Mouse (Mus musculus): ENCODE results near the gene Arhgap44. TPM values are rescaled to one million over a fixed set of nuclear protein-coding genes. Genes with fewer than 3 reads are reported as not detected.

The Arhgap44 gene
- polyA plus RNA-seq, 1 experiment from 2014 or later: 6.3 TPM

GRCm38 (mm10) chr11:65096866-65097265 is 65.9 kb downstream of the Arhgap44 start:
- H3K36me3 ChIP-seq (ENCODE audit: insufficient read depth, low read length): no peaks in the 10 kb centered on the region
- H3K4me3 ChIP-seq (replicated peaks; ENCODE audit: low read depth, low read length): no peak overlapping the region
- H3K27me3 ChIP-seq (ENCODE audit: insufficient read depth, low read length): no peaks in the 10 kb centered on the region
- no peak overlapping the region for H3K27ac ChIP-seq
- no peaks in the 10 kb centered on the region for H3K9me3 ChIP-seq (replicated peaks; ENCODE audit: low read length)
- DNase-seq (ENCODE audit: low spot score): no peak
- no peaks in the 10 kb centered on the region for H3K4me1 ChIP-seq (replicated peaks; ENCODE audit: insufficient read depth, low read length)
- no peak overlapping the region for H3K9ac ChIP-seq (ENCODE audit: low read depth, low read length)
- H3K4me2 ChIP-seq (ENCODE audit: low read length): no peak overlapping the region
- ATAC-seq (replicated peaks; ENCODE audit: low FRiP score, low read depth): no peak
- WGBS: 86% methylated on average over 5 of the region's 5 CpGs
- no peak for TF ChIP-seq CTCF (IDR thresholded peaks at IDR 0.05; ENCODE audit: low read depth)

- H3K27me3 ChIP-seq (ENCODE audit: insufficient read depth, low read length): no peaks in the 10 kb centered on the region
- no peak for TF ChIP-seq CTCF (IDR thresholded peaks at IDR 0.05; ENCODE audit: low read depth)
- DNase-seq (ENCODE audit: low spot score) (no peak), ATAC-seq (replicated peaks; ENCODE audit: low FRiP score, low read depth) (no peak)
- 84% methylated on average over 8 of the region's 8 CpGs for WGBS
- H3K9me3 ChIP-seq (replicated peaks; ENCODE audit: low read length): no peaks in the 10 kb centered on the region
- H3K36me3 ChIP-seq (ENCODE audit: insufficient read depth, low read length): no peaks in the 10 kb centered on the region
- H3K4me1 ChIP-seq (replicated peaks; ENCODE audit: insufficient read depth, low read length): no peaks in the 10 kb centered on the region
- H3K27ac ChIP-seq: no peak overlapping the region
- no peak overlapping the region for H3K9ac ChIP-seq (ENCODE audit: low read depth, low read length)
- H3K4me2 ChIP-seq (ENCODE audit: low read length): no peak overlapping the region
- no peak overlapping the region for H3K4me3 ChIP-seq (replicated peaks; ENCODE audit: low read depth, low read length)
Observed at GRCm38 (mm10) chr11:65092851-65093250, 69.9 kb downstream of the Arhgap44 start.

GRCm38 (mm10) chr11:65090386-65090785 is 72.4 kb downstream of the Arhgap44 start:
- H3K36me3 ChIP-seq (ENCODE audit: insufficient read depth, low read length): no peaks in the 10 kb centered on the region
- H3K27ac ChIP-seq: no peak overlapping the region
- H3K9me3 ChIP-seq (replicated peaks; ENCODE audit: low read length): no peaks in the 10 kb centered on the region
- H3K4me1 ChIP-seq (replicated peaks; ENCODE audit: insufficient read depth, low read length): no peaks in the 10 kb centered on the region
- H3K27me3 ChIP-seq (ENCODE audit: insufficient read depth, low read length): no peaks in the 10 kb centered on the region
- no peak overlapping the region for H3K9ac ChIP-seq (ENCODE audit: low read depth, low read length)
- TF ChIP-seq CTCF (IDR thresholded peaks at IDR 0.05; ENCODE audit: low read depth): no peak
- no peak overlapping the region for H3K4me3 ChIP-seq (replicated peaks; ENCODE audit: low read depth, low read length)
- no peak for ATAC-seq (replicated peaks; ENCODE audit: low FRiP score, low read depth)
- H3K4me2 ChIP-seq (ENCODE audit: low read length): no peak overlapping the region
- no peak for DNase-seq (ENCODE audit: low spot score)
- 92% methylated on average over 6 of the region's 6 CpGs for WGBS

GRCm38 (mm10) chr11:65089982-65090381 is 72.8 kb downstream of the Arhgap44 start:
- no peaks in the 10 kb centered on the region for H3K27me3 ChIP-seq (ENCODE audit: insufficient read depth, low read length)
- DNase-seq (ENCODE audit: low spot score) (no peak), ATAC-seq (replicated peaks; ENCODE audit: low FRiP score, low read depth) (no peak)
- H3K27ac ChIP-seq: no peak overlapping the region
- H3K4me3 ChIP-seq (replicated peaks; ENCODE audit: low read depth, low read length): no peak overlapping the region
- no peak overlapping the region for H3K9ac ChIP-seq (ENCODE audit: low read depth, low read length)
- H3K4me1 ChIP-seq (replicated peaks; ENCODE audit: insufficient read depth, low read length): no peaks in the 10 kb centered on the region
- no peaks in the 10 kb centered on the region for H3K36me3 ChIP-seq (ENCODE audit: insufficient read depth, low read length)
- no peak overlapping the region for H3K4me2 ChIP-seq (ENCODE audit: low read length)
- H3K9me3 ChIP-seq (replicated peaks; ENCODE audit: low read length): no peaks in the 10 kb centered on the region
- no peak for TF ChIP-seq CTCF (IDR thresholded peaks at IDR 0.05; ENCODE audit: low read depth)
- WGBS: 85% methylated on average over 3 of the region's 3 CpGs

GRCm38 (mm10) chr11:65089282-65089681 is 73.5 kb downstream of the Arhgap44 start:
- Histone ChIP-seq H3K36me3 (ENCODE audit: insufficient read depth, low read length) (no peaks in the 10 kb centered on the region), H3K9ac (ENCODE audit: low read depth, low read length) (no peak overlapping the region), H3K9me3 (replicated peaks; ENCODE audit: low read length) (no peaks in the 10 kb centered on the region), H3K4me2 (ENCODE audit: low read length) (no peak overlapping the region), H3K4me1 (replicated peaks; ENCODE audit: insufficient read depth, low read length) (no peaks in the 10 kb centered on the region), H3K27me3 (ENCODE audit: insufficient read depth, low read length) (no peaks in the 10 kb centered on the region), H3K27ac (no peak overlapping the region), H3K4me3 (replicated peaks; ENCODE audit: low read depth, low read length) (no peak overlapping the region)
- WGBS: 88% methylated on average over 6 of the region's 6 CpGs
- ATAC-seq (replicated peaks; ENCODE audit: low FRiP score, low read depth) (no peak), DNase-seq (ENCODE audit: low spot score) (no peak)
- no peak for TF ChIP-seq CTCF (IDR thresholded peaks at IDR 0.05; ENCODE audit: low read depth)

GRCm38 (mm10) chr11:65088451-65089222 is 74.1 kb downstream of the Arhgap44 start:
- 41% methylated on average over 5 of the region's 5 CpGs for WGBS
- no peak overlapping the region for H3K27ac ChIP-seq
- H3K4me2 ChIP-seq (ENCODE audit: low read length): no peak overlapping the region
- H3K4me3 ChIP-seq (replicated peaks; ENCODE audit: low read depth, low read length): no peak overlapping the region
- H3K9ac ChIP-seq (ENCODE audit: low read depth, low read length): no peak overlapping the region
- H3K36me3 ChIP-seq (ENCODE audit: insufficient read depth, low read length): no peaks in the 10 kb centered on the region
- no peaks in the 10 kb centered on the region for H3K4me1 ChIP-seq (replicated peaks; ENCODE audit: insufficient read depth, low read length)
- H3K9me3 ChIP-seq (replicated peaks; ENCODE audit: low read length): no peaks in the 10 kb centered on the region
- ATAC-seq (replicated peaks; ENCODE audit: low FRiP score, low read depth) (peak; percentile 33; the same call in 1 of the 2 replicates), DNase-seq (ENCODE audit: low spot score) (peak; percentile 74)
- peak; percentile 90 for TF ChIP-seq CTCF (IDR thresholded peaks at IDR 0.05; ENCODE audit: low read depth)
- H3K27me3 ChIP-seq (ENCODE audit: insufficient read depth, low read length): no peaks in the 10 kb centered on the region

Measured in kidney, postnatal 0 days (tissue).